Mouse (Mus musculus): Measurements from ENCODE around the gene Nlrc5.

DNA sequence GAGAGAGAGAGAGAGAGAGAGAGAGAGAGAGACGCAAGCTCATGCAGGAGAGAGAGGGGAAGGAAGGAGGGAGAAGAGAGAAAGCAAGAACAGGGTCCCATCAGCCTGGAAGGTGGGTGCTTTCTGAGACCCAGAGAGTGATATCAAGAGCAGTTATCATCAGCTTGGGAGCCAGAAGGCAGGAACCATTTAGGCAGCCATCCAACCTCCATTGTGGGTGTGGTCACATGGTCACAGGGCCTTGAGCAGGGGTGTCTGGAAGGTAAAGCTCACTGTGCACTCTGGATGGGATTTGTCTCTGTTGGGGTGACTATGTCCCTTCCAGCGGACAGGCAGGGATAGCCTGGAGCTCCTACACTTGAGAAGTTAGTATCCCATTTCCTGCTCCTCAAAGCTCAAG, 105.9 kb downstream of the Nlrc5 start:
- TF ChIP-seq CTCF (IDR thresholded peaks at IDR 0.05; ENCODE audit: low read depth, low read length) (no peak), POLR2A (IDR thresholded peaks at IDR 0.05; ENCODE audit: insufficient read depth, low read length) (no peak), EP300 (IDR thresholded peaks at IDR 0.05; ENCODE audit: insufficient read depth, low read depth, low read length) (no peak)
